Mouse (Mus musculus): ENCODE measurements around the gene Crlf1. TPM values are rescaled to one million over a fixed set of nuclear protein-coding genes. Genes with fewer than 3 reads are reported as not detected.

The Crlf1 gene
- total RNA-seq, 2 experiments from 2014 or later = 2.5 to 3.2 TPM

- peak; percentile 68 for DNase-seq
- no peak for TF ChIP-seq CTCF (IDR thresholded peaks at IDR 0.05)
- Histone ChIP-seq H3K27ac (peak overlapping the region; percentile 77), H3K4me3 (no peak overlapping the region)
- intact Hi-C loops (cut with DNase I) = no loop called here
These were observed 31.0 kb upstream of the Crlf1 start for GRCm38 (mm10) chr8:70461765-70462515.

DNA sequence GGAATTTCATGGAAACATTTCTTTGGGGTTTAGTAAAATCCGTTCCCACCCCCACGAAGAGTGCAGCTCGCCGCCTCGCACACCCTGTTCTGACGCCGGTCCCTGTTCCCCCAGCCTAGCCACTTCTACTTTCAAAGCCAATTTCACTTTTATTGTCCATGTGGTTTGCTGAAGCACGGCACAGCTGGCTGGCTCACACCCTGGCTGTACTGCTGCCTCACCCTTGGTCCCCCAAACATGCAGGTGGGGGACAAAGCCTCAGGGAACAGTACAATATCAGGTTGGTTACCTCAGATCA is 30.5 kb upstream of the Crlf1 start:
- no peak for DNase-seq
- H3K27ac ChIP-seq = peak overlapping the region; percentile 77
- intact Hi-C loops (cut with DNase I) = no loop called here

GRCm38 (mm10) chr8:70463306-70463705 is 29.7 kb upstream of the Crlf1 start:
- peak; percentile 64 for DNase-seq
- peak overlapping the region; percentile 77 for H3K27ac ChIP-seq
- intact Hi-C loops (cut with DNase I) = no loop called here
- no peak overlapping the region for H3K4me3 ChIP-seq
- no peak for TF ChIP-seq CTCF (IDR thresholded peaks at IDR 0.05)

More for the DNA sequence above, 30.5 kb upstream of the Crlf1 start:
- H3K4me3 ChIP-seq = no peak overlapping the region
- no peak for TF ChIP-seq CTCF (IDR thresholded peaks at IDR 0.05)

GRCm38 (mm10) chr8:70464162-70464561 is 28.8 kb upstream of the Crlf1 start:
- intact Hi-C loops (cut with DNase I) = no loop called here
- H3K27ac ChIP-seq = peak overlapping the region; percentile 77
- no peak for DNase-seq
- TF ChIP-seq CTCF (IDR thresholded peaks at IDR 0.05) = no peak
- H3K4me3 ChIP-seq = no peak overlapping the region

DNA sequence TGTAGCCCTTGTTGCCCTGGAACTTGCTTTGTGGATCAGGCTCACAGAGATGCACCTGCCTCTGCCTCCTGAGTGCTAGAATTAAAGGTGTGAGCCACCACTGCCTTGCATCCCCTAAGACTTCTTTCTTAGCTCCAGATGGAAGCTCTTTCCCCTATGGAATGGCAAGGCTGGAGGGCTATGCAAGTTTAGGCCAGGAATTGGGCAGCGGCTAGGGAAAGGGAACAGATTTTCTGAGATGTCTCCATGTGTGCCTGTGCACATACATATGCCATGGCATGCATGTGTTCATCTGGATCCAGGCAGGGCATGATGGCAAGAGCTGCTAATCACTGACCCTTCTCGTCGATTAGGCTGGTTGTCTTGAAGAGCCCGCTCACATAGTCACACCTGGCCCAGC is 27.3 kb upstream of the Crlf1 start:
- no peak for TF ChIP-seq CTCF (IDR thresholded peaks at IDR 0.05)
- peak overlapping the region; percentile 79 for H3K27ac ChIP-seq
- no peak for DNase-seq
- intact Hi-C loops (cut with DNase I) = no loop called here
- H3K4me3 ChIP-seq = peak overlapping the region; percentile 58; the same call in 1 of the 2 replicates

GRCm38 (mm10) chr8:70466305-70466704 is 26.7 kb upstream of the Crlf1 start:
- Histone ChIP-seq H3K4me3 (peak overlapping the region; percentile 58), H3K27ac (peak overlapping the region; percentile 79)
- no peak for TF ChIP-seq CTCF (IDR thresholded peaks at IDR 0.05)
- intact Hi-C loops (cut with DNase I) = no loop called here
- peak; percentile 68 for DNase-seq

GRCm38 (mm10) chr8:70466771-70467170 is 26.2 kb upstream of the Crlf1 start:
- intact Hi-C loops (cut with DNase I) = no loop called here
- DNase-seq = peak; percentile 87
- peak overlapping the region; percentile 79 for H3K27ac ChIP-seq
- H3K4me3 ChIP-seq = peak overlapping the region; percentile 58
- TF ChIP-seq CTCF (IDR thresholded peaks at IDR 0.05) = no peak

DNA sequence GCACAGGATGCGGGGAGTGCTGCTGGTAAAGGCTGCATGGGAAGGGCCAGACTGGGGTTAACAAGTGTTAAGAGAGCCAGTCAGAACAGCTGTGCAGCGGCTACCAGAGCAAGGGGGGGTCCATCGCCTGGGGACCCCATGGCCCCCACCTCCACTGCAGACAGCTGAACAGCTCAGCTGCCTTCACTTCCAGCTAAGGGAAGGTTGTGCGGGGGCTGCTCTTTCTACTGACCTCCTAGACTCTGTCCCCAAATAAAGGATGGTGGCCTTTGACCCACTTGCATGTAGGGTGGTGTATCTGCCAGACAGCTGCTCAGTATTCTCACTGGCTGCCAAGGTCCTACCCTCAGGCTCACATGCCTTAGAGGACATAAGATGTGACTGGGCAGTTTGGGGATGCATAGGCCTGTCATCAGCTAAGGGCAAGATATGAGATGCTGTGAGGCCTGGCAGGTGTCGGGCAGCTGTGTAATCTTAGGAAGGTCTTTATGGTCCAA is 25.7 kb upstream of the Crlf1 start:
- peak overlapping the region; percentile 58 for H3K4me3 ChIP-seq
- no peak for TF ChIP-seq CTCF (IDR thresholded peaks at IDR 0.05)
- peak overlapping the region; percentile 79 for H3K27ac ChIP-seq
- intact Hi-C loops (cut with DNase I) = no loop called here
- peak; percentile 48 for DNase-seq

GRCm38 (mm10) chr8:70467907-70468306 is 25.1 kb upstream of the Crlf1 start:
- Histone ChIP-seq H3K4me3 (peak overlapping the region; percentile 58), H3K27ac (peak overlapping the region; percentile 79)
- no peak for TF ChIP-seq CTCF (IDR thresholded peaks at IDR 0.05)
- DNase-seq = peak; percentile 58
- intact Hi-C loops (cut with DNase I) = no loop called here

- no peak for DNase-seq
- Histone ChIP-seq H3K27ac (peak overlapping the region; percentile 79), H3K4me3 (no peak overlapping the region)
- TF ChIP-seq CTCF (IDR thresholded peaks at IDR 0.05) = no peak
- intact Hi-C loops (cut with DNase I) = no loop called here
These were observed 24.2 kb upstream of the Crlf1 start for GRCm38 (mm10) chr8:70468733-70469132.

DNA sequence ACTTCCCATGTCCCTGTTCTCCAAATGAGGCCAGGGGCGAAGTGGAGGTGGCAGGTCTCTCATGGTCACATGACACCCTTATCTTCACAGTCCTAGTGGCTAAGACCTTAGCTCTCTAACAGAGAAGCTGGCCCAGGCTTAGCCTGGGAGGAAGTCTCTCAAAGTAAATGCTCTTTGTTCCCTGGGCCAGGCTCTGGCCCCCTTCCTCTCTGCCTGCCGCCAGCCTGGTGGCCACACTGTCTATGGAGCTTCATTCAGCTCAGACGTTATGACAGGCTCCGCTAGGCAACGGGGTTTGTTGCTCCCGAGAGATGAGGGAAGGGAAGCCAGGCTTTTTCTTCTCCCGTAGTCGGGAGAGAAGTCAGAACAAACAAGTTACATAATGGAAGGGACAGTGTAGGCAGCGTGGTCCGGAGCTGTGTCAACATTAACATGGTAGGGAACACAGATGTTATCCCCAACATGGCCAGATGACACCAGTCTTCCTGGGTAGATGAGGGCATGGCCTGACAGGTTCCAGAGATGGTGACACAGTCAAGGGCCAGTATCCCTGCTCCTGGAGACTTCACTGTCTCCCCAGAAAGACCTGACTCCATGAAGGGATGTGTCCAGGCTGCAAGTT is 23.6 kb upstream of the Crlf1 start:
- peak overlapping the region; percentile 79 for H3K27ac ChIP-seq
- no peak for DNase-seq
- intact Hi-C loops (cut with DNase I) = no loop called here
- TF ChIP-seq CTCF (IDR thresholded peaks at IDR 0.05) = no peak
- H3K4me3 ChIP-seq = no peak overlapping the region

DNA sequence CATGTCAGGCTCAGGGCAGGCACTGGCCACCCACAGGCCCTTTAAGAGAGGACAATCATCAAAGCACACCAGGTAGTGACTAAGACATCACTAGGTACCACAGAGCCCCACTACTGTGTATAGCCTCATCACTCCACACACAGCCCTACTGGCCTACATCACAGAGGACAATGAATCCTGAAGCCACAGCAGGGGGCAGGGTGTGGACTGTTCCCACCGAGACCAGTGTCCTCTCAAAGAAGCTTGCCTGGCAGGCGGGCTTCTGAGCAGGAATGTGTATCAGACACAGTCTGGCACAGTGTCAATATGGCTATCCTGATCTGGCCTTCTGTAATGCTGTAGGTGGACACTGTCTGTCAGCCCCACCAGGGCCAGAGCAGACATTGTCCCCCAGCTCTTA is 23.0 kb upstream of the Crlf1 start:
- TF ChIP-seq CTCF (IDR thresholded peaks at IDR 0.05) = no peak
- DNase-seq = no peak
- Histone ChIP-seq H3K27ac (peak overlapping the region; percentile 79), H3K4me3 (no peak overlapping the region)
- intact Hi-C loops (cut with DNase I) = no loop called here

- intact Hi-C loops (cut with DNase I) = no loop called here
- no peak overlapping the region for H3K27ac ChIP-seq
- DNase-seq = no peak
- TF ChIP-seq CTCF (IDR thresholded peaks at IDR 0.05) = no peak
- no peak overlapping the region for H3K4me3 ChIP-seq
These were observed 21.1 kb upstream of the Crlf1 start for GRCm38 (mm10) chr8:70471856-70472255.

Data from gastrocnemius, adult 2 months (tissue).